Mouse (Mus musculus): ENCODE results near the gene Rhox1. TPM values are rescaled to one million over a fixed set of nuclear protein-coding genes. Genes with fewer than 3 reads are reported as not detected.

Gene Rhox1
- not detected for polyA plus RNA-seq (2015; fragmentation: Illumina TruSeq; extraction: RNeasy Lipid Tissue Mini Kit (QIAGEN cat#74804); ENCODE audit: low read depth, low replicate concordance)

GRCm38 (mm10) chrX:37222158-37222557 is at the start of gene Rhox1:
Gene Rhox1, minus strand, starts transcription at chrX:37222258.

GRCm38 (mm10) chrX:37265038-37265437 is 43.0 kb upstream of the Rhox1 start, which contains the start of gene Rhox4a:
Gene Rhox4a, plus strand, starts transcription at chrX:37265338.

GRCm38 (mm10) chrX:37249619-37250018 is 27.6 kb upstream of the Rhox1 start, which contains the start of gene Rhox3a:
Gene Rhox3a, plus strand, starts transcription at chrX:37249919.

GRCm38 (mm10) chrX:37244676-37245075 is 22.6 kb upstream of the Rhox1 start, which contains the start of gene Rhox2a:
Gene Rhox2a, plus strand, starts transcription at chrX:37244976.

GRCm38 (mm10) chrX:37210941-37211340 is 11.1 kb downstream of the Rhox1 start, which contains the start of gene Gm9:
Gene Gm9, minus strand, starts transcription at chrX:37211041.

GRCm38 (mm10) chrX:37191105-37191743 is 30.8 kb downstream of the Rhox1 start, which contains the start of the genes Ndufa1 and Rnf113a1:
Gene Ndufa1, minus strand, starts transcription at chrX:37191163.
Gene Rnf113a1, plus strand, starts transcription at chrX:37191245.

GRCm38 (mm10) chrX:37168742-37169141 is 53.3 kb downstream of the Rhox1 start, which contains the start of gene Akap14:
Gene Akap14, minus strand, starts transcription at chrX:37168842.

Other genes starting within 250 kb of the Rhox1 start
- 71.2 TPM for gene Sept6, start 230.5 kb downstream of the Rhox1 start, polyA plus RNA-seq (2015; fragmentation: Illumina TruSeq; extraction: RNeasy Lipid Tissue Mini Kit (QIAGEN cat#74804); ENCODE audit: low read depth, low replicate concordance)
- gene Sowahd, start 173.4 kb downstream of the Rhox1 start, polyA plus RNA-seq (2015; fragmentation: Illumina TruSeq; extraction: RNeasy Lipid Tissue Mini Kit (QIAGEN cat#74804); ENCODE audit: low read depth, low replicate concordance) = not detected
- gene Rpl39, start 136.9 kb downstream of the Rhox1 start, polyA plus RNA-seq (2015; fragmentation: Illumina TruSeq; extraction: RNeasy Lipid Tissue Mini Kit (QIAGEN cat#74804); ENCODE audit: low read depth, low replicate concordance) = 462 TPM
- 19.4 TPM for gene Upf3b, start 111.9 kb downstream of the Rhox1 start, polyA plus RNA-seq (2015; fragmentation: Illumina TruSeq; extraction: RNeasy Lipid Tissue Mini Kit (QIAGEN cat#74804); ENCODE audit: low read depth, low replicate concordance)
- gene Nkap, start 95.5 kb downstream of the Rhox1 start, polyA plus RNA-seq (2015; fragmentation: Illumina TruSeq; extraction: RNeasy Lipid Tissue Mini Kit (QIAGEN cat#74804); ENCODE audit: low read depth, low replicate concordance) = 10.6 TPM
- gene Akap14, start 53.4 kb downstream of the Rhox1 start, polyA plus RNA-seq (2015; fragmentation: Illumina TruSeq; extraction: RNeasy Lipid Tissue Mini Kit (QIAGEN cat#74804); ENCODE audit: low read depth, low replicate concordance) = 0.51 TPM
- 495 TPM for gene Ndufa1, start 31.1 kb downstream of the Rhox1 start, polyA plus RNA-seq (2015; fragmentation: Illumina TruSeq; extraction: RNeasy Lipid Tissue Mini Kit (QIAGEN cat#74804); ENCODE audit: low read depth, low replicate concordance)
- gene Rnf113a1, start 31.0 kb downstream of the Rhox1 start, polyA plus RNA-seq (2015; fragmentation: Illumina TruSeq; extraction: RNeasy Lipid Tissue Mini Kit (QIAGEN cat#74804); ENCODE audit: low read depth, low replicate concordance) = 8.0 TPM
- gene Gm9, start 11.2 kb downstream of the Rhox1 start, polyA plus RNA-seq (2015; fragmentation: Illumina TruSeq; extraction: RNeasy Lipid Tissue Mini Kit (QIAGEN cat#74804); ENCODE audit: low read depth, low replicate concordance) = not detected
- gene Rhox2a, start 22.7 kb upstream of the Rhox1 start, polyA plus RNA-seq (2015; fragmentation: Illumina TruSeq; extraction: RNeasy Lipid Tissue Mini Kit (QIAGEN cat#74804); ENCODE audit: low read depth, low replicate concordance) = not detected
- not detected for gene Rhox3a, start 27.7 kb upstream of the Rhox1 start, polyA plus RNA-seq (2015; fragmentation: Illumina TruSeq; extraction: RNeasy Lipid Tissue Mini Kit (QIAGEN cat#74804); ENCODE audit: low read depth, low replicate concordance)
- gene Rhox4a, start 43.1 kb upstream of the Rhox1 start, polyA plus RNA-seq (2015; fragmentation: Illumina TruSeq; extraction: RNeasy Lipid Tissue Mini Kit (QIAGEN cat#74804); ENCODE audit: low read depth, low replicate concordance) = not detected
- not detected for gene Rhox3a2, start 157.8 kb upstream of the Rhox1 start, polyA plus RNA-seq (2015; fragmentation: Illumina TruSeq; extraction: RNeasy Lipid Tissue Mini Kit (QIAGEN cat#74804); ENCODE audit: low read depth, low replicate concordance)
- gene Rhox4a2, start 168.6 kb upstream of the Rhox1 start, polyA plus RNA-seq (2015; fragmentation: Illumina TruSeq; extraction: RNeasy Lipid Tissue Mini Kit (QIAGEN cat#74804); ENCODE audit: low read depth, low replicate concordance) = not detected
- gene Rhox2b, start 189.8 kb upstream of the Rhox1 start, polyA plus RNA-seq (2015; fragmentation: Illumina TruSeq; extraction: RNeasy Lipid Tissue Mini Kit (QIAGEN cat#74804); ENCODE audit: low read depth, low replicate concordance) = not detected
- not detected for gene Rhox4b, start 210.2 kb upstream of the Rhox1 start, polyA plus RNA-seq (2015; fragmentation: Illumina TruSeq; extraction: RNeasy Lipid Tissue Mini Kit (QIAGEN cat#74804); ENCODE audit: low read depth, low replicate concordance)
- gene Rhox2c, start 231.4 kb upstream of the Rhox1 start, polyA plus RNA-seq (2015; fragmentation: Illumina TruSeq; extraction: RNeasy Lipid Tissue Mini Kit (QIAGEN cat#74804); ENCODE audit: low read depth, low replicate concordance) = not detected
- not detected for gene Rhox3c, start 236.3 kb upstream of the Rhox1 start, polyA plus RNA-seq (2015; fragmentation: Illumina TruSeq; extraction: RNeasy Lipid Tissue Mini Kit (QIAGEN cat#74804); ENCODE audit: low read depth, low replicate concordance)

Measured in brain, adult 10 weeks (tissue).